Mouse (Mus musculus) ZHBTc4 (cell line): ENCODE results near the gene Slc22a22.

Experiments
- DNase-seq: peaks from one replicate; pipeline ENCODE4 v3.0.0-alpha.2; 2011; ENCODE audit warnings: low read depth, low spot score

The Slc22a22 gene

DNA sequence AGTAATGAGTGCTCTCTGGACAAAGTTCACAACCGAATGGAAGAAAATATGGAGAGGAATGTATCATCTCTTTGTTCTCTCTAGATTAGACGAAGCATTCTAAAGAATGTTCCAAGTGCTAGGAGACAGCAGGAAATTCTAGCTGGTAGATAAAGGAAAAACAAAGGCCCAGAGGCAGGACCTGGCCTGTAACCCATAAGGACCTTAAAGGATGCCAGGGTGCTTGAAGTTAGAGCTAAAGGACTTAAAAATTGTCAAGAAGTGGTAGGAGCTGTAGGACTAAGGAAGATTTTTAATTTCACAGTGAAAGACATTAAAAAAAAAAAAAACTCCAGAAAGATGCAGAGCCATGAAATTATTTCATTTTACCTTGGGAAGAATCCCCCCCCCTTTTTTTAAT, at the start of gene Slc22a22:
TSS of gene Slc22a22 (minus strand) at position 101 of the 400 bp plus-strand sequence.
- DNase-seq: no peak

DNA sequence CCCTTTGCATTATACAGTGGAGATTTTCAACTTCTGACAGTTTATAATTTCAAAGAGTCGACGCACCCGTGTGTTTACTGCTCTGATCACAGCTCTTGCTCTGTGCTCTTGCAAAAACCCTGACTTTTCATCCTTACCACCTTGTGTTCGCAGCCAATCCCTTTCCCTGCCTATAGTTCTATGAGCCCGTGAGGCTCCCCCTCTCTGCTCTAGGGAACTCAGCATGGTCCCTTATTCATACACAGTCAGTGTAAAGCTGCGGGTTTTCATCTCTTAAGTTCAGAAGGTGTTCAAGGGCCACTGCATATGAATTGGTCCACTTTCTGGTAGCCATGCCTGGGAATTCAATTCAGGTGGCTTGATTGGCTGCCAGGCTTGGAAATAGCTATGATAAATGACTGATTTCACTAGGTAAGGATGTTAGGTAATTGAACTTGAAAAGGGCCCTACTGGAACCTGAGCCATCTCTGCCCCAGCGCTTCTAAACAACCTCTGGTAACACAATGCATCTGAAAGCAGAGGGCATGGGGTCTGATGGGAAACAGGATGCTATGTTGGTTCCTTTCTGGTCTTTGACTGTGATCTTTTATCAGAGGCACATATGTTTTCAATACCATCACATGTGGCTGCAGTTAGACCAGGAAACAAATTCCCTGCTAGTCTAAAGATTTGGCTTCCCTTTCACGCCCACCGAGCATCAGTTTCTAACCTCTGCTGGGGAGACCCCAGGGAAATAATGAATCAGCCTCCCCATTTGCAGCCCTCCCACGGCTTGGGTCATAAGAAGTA, 46.3 kb upstream of the Slc22a22 start:
- DNase-seq: no peak

DNA sequence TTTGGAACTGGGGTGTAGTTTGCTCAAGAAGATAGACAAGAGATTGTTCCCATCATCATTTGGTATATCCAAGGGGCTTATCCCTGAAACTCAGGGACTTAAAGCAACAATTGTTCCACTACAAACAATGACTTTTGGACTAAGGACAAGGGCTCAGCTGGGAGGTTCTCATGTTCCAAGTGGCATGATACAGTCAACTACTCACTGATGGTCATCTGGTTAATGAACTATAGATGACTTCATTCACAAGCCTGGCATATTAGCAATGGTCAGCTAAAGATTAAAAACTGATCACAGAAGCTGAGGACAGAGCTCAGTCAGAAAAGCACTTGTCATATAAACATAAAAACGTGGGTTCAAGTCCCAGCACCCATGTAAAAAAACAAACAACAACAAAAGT, 44.7 kb upstream of the Slc22a22 start:
- no peak for DNase-seq

DNA sequence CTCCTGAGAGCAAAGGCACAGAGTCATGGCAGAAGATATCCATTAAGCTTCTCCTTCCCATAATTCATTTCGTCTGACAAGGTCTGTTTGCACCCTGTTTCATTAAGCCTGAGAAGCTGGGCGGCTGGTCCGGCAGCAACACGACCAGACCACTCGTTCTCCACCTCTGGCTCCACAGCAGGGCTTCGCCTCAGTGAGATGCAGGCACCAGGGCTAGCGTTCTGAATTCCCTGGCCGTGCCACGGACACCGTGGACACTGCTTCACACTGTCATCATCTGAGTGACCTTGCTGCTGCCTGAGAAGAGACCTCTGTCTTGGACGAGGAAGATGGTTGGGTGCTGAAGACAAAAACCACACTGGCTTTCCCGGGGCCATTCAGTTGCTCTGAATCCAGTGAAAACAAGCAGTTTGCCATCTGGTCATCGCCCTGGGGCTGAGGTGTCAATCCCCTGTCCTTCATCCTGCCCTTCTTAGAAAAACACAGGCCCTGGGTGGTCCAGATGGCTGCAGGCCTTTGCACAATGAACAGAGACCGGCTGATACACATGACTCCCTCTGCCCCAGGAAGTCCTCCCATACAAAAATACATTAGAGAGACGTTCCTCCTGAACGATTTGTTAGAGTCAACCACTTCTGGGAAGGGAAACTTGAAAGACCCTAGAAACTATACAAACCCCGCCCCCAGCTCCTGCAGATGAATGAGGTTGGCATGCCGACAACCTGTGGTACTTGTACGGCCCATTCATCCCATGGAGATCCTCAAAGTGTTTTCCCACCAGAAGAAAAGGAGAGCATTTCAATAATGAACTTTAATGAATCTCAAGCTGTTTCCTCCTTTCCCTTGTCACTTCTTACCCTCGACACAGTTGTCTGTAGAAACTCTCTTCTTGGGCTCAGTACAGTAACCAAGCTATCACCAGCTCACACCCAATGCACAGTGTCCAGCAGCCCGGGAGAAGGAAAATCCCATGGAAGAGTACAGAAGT, 32.1 kb upstream of the Slc22a22 start:
- DNase-seq: peak; percentile 63

DNA sequence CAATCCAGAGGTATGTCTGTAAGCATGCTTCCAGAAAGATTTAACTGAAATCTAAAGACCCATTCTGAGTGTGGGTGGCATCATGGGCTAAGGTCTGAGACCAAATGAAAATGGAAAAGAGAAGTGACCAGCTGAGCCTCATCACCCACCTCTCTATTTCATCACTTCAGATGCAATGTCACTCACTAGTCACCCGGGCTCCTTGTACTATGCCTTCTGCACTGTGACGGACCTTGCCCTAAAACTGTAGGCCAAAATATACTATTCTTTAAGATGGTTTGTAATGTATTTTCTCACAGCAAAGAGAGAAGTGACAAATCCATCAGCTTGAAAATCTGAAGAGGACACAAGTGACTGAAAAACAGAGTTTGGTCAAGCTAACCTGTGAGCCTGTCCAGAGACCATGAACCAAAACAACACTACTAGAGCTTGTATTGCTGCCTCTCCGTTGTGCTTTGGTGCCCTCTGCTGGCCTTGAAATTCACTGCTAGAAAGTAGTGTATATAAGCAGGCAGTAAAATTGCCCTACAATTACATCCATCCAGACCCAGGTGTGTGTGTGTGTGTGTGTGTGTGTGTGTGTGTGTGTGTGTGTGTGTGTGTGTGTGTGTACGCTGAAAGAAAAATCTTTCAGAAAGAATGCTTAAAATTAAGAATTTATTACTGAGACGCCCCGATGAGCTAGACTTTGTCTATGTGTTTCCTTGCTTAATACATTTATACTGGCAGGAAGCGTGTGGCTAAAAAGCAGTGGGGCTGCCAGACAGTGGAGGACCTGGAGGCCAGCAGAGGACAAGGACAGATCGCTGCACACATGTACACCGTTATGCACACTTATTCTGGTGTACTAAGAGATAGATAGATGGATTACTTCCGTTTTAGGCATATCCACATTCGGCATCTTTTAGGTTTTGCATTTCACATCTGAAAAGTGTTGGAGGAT, 31.1 kb upstream of the Slc22a22 start:
- peak; percentile 78 for DNase-seq

DNA sequence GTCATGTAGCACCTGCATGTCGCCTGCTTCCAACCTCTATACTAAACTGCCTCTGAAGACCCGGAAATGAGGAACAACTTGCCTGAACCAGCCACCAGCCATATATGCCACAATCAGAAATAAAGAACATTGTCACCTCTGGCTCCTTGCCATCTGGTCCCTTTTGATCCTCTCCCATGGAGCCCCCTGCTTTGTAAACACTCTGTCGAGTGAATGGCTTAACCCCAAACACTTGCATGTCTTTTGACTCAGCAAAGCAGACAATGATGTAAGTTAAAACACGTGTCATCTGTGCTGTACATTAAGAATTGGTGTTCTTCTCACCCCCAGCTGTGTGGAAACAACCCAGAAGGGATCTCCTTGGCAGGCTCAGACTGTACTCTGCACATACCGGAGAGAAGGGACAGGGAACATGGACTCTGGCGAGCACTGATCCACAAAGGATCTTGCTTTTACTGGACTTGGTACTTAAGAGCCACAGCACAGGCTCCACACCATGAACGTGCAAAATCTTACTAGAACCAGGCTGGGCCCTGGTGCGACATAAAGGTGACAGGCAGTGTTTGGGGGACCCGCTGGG, 26.8 kb upstream of the Slc22a22 start:
- DNase-seq: no peak

DNA sequence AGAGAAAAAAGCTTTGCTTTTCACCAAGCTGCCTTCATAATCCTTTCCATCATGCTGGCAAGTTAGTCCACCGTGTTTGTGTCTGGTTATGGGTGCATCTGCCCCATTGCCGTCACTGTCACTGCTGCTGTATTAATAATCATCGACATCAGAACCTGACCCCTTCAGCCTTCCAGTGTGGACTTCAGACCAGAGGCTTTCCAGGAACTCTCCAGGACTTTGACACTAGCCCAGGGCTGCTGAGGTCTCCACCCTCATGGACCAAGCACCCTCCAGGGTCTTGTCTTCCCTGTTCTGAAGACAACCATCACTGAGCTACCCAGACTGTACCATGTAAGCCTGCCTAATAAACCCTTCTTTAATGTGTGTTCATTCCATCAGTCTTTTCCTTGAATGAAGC, 26.2 kb upstream of the Slc22a22 start:
- no peak for DNase-seq

DNA sequence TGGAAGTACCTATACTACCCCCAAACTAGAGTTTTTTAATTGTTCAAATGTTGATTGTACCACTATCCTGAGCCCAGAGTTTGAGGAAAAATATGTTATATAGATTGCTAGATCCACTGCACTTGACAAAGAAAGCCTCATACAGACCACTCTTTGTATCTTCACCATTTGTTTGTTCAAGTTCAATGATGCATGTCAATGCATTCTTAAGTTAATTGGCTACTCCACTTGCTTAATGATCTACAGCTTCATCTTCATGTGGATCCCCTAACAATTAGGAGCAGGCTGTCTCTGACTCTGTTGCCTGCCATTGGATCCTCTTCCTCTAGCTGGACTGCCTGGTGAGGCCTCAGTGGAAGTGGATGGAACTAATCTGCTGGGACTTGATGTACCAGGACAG, 24.1 kb upstream of the Slc22a22 start:
- DNase-seq: no peak

DNA sequence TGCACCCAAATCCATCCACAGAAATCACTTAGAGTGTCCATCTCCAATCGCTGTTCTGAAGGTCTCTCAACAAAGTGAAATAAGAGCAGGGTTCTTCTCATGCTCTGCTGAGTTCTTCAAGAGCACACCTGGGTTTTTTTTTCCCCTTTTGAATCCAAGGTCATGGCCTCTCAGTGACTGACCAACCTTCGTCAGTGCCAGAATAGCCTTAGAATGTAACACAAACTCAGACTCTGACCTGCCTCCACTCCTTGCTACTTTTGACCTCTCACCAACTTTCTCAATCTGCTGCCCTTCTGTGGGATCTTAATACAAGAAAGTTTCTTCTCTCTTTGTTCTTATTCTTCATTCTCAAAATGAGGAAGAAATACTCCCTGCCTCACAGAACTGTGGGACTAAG, 18.7 kb upstream of the Slc22a22 start:
- DNase-seq: no peak

DNA sequence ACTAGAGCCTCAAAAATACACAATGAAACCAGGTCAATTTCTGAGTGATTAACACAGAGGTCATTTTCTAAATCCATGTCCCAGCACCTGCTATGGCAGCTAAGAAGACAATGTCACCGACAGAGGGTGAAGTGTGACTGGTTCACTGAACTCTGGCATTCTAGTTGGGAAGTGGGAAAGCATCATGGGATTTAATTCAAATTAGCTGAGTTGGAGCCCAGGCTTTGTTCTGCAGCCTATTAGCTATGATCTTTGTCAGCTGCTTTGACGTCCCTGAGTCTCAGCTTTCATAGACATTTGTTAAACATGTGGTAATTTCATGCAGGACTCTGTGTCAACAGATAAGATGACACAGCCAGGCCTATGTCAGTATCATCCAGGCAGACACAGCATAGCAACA, 5.1 kb upstream of the Slc22a22 start:
- DNase-seq: no peak

DNA sequence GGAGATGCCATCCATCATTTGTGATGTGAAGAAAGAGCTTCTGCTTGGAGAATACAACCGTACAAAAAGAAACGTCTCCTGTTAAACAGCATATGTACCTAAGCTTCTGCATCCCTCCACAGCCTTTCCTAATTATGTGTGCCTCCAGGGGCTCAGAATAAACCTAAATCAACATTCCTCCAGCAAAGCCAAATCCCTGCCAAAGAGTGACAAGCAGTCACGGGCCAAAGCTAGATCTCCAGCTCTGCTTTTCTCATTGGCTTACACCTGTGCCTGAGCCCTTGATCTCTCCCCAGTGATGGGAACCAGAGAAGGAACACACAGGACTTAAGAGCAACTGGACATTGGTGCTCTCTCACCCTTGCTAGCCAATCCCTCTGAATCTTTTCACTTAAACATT, 5.8 kb downstream of the Slc22a22 start:
- DNase-seq: no peak

DNA sequence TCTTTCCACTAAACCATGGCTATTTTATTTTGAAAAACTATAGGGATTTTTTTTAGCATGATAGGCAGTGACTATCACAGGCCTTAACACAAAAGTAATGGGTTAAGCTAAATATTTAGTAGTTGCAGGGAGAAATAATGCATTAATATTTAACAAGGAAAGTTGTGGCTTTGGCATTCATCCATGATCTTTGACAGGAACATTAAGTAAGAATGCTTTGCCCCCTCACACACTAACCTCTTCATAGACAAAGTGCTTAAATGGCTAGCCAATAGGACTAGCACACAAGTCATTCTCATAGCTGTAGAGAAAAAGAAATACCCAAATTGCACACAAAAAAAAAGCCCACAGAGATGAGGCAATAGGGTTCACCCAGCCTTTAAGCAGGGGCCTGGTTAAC, 11.4 kb downstream of the Slc22a22 start:
- no peak for DNase-seq

DNA sequence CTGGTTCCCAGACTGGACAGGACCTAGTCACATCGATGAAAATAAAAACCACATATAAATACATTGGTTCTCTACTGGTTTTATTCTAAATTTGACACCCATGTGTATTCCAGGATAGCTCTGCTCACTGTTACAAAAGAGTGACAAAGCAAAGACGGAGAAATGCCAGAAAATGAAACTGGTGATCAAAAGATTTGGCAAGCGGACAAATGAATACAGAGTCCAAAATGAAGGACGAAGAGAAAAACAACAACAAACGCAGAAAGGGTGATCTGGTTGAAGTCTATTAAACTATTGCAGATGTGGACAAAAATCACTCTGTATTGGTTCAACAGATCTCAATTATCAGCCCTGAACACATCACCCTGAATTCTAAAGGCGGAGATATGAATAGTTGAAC, 12.4 kb downstream of the Slc22a22 start:
- no peak for DNase-seq

DNA sequence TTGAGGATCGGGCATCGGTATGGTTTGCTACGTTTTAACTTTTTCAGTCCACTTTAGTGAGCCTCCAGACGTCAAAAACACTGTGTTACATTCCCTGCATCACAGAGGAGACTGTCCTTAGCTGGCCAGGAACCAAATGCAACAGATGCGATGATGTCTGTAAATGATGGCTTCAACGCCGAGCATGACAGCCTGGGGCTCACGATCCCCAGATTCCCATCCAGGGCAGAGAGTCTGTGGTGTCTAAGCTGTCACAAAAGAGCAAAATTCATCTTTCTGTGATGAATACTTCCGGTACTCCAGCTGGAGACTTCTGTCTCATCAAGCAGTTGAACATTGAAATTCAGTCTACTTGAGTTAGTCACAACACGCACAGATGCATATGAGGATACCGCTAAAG, 13.4 kb downstream of the Slc22a22 start:
- no peak for DNase-seq

DNA sequence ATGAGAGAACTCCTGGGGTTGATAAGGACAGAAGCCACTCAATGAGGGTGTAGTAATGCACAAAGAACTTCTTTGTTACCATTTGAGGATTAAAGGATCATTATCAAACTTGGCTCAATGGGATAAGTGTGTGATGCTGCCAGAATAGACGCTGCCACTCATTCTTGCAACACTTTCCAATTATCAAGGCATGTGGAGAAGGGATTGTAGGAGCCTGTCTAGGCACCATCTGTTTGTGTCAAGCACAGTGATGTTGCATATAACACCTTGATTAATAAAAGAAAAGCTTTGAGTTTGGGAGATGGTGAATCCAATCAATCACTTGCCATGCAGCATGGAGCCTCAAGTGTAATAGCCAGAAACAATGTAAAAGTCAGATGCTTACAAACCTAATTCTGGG, 16.1 kb downstream of the Slc22a22 start:
- DNase-seq: no peak

DNA sequence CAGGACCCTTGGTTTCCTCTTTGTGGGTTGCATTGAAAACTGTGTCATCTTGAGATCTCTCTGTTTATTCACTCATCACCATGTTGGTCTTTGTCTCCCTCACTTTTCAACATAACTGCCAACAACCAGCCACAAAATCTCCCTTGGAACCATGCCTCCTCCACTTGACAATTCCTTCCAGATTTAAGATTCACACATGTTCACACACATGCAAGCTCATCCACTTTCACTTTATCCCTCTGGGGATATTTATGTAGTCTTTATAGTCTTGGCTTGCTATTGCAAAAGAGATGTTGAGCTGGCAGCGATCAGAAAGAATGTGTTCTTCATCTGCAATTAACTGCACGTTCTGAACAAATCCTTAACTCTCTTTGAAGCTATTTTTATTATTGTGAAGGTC, 20.1 kb downstream of the Slc22a22 start:
- DNase-seq: no peak

DNA sequence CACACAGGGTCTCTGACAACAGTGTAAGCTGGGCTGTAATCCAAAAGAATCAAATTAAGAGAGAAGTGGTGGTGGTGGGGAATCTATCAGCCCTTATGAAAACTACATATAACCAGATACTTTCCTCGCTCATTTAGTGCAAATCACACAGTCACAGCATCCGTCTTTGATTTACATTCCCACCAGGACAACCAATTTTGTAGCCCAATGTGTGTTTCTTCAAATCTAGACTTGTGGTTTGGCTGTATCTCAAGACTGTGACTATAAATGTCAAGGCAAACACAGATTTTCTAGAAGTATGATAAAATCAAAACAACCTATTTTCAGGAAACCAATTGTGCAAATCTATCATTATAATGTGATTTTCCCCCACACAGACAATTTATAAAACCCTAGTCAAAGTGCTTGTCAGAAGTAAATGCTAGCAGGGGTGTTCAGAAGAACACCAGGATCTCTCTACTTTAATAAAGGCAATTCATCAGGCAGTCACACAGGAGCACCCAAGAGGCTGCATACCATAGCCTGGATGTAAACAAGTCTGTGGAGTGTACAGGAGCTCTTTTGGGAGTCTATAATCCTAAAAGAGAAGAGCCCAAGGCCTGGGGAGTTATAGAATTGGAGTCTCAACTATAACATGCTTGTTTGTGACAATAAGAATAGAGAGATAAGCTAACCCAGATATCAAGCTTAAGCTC, 42.6 kb downstream of the Slc22a22 start:
- DNase-seq: no peak

DNA sequence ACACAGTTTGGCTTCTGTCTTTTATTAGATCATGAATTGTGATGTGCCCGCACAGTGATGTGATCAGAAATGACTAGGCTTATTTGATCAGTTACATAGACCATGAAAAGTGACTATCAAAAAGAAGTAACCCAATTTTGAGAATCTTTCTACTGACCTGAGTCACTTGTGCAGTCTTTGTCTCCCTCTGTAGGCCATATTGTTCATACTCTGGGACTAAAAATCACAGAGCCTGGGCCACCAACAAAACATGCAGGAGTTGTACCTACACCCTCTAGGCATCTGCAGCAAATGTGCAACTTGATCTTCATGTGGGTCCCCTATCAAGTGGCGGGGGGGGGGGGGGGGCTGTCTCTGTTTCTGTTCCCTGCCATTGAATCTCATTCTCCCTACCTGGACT, 68.9 kb downstream of the Slc22a22 start:
- DNase-seq: peak; percentile 15

DNA sequence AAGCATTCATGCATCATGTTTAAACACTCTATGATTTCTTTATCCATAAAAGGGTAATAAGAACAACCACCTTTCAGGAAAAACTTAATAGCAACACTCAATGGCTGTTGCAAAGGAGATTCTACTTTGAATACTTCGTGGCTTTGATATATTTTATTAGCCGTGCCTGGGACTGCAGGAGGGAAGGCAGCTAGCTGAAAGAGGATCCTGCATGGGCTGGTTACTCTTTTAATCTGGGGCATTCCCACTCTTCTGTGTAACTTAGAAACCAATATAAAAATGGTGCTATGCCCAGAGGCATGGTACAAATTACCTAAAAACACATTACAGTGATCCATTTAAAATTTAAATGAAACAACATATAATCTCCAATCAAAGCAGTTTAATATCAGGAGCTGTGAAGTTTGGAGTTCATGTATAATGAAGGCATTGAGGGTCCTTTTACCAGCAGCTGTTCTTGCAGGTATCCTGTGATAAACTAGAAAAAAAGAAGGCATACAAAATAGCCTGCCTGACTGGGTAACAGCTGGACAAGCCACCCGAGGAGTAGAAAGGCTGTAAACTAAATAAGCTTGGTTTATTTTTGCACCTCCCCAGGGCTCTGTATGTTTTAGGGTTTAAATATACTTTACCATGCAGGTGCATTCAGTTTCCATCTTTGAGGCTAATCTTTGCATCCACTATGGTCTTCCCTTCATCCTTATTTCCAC, 78.8 kb downstream of the Slc22a22 start:
- DNase-seq: no peak

DNA sequence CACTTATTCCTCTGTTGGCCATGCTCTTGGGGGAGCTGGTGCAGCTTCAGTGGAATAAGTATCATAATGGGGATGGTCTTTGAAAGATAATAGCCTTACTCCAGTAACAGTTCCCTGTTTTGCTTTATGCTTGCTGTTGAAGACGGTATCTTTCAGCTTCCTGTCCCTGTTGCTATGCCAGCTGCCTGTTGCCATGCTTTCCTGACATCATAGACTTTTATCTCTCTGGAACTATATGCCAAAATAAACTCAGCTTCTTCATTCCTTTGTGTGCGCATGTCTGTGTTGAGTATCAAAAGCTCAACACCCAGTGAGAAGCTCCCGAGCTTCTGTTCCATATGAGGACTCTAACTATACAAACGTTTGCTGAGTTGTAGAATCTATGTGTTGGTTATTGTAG, 83.4 kb downstream of the Slc22a22 start:
- no peak for DNase-seq
